ENCODE assay signal across 18 mouse cellular contexts in genomic region chr7:66743377-66743781, GRCm38 (mm10). TPM values are rescaled to one million over a fixed set of nuclear protein-coding genes. Genes with fewer than 3 reads are reported as not detected.
DNase-seq lines count a peak whose midpoint lies in the region; ATAC-seq and TF ChIP-seq lines count a peak whose summit lies in the region.
"Had no signal": no experiment of that assay in that cellular context is flagged by ENCODE, and none has a peak within 500 bp of the region (broad histone marks: within the 10 kb centered on the region; RNA-seq: fewer than 3 reads in every experiment).

Cers3 (plus strand) TSS chr7:66743504.

- ATAC-seq in hindbrain, embryonic 16.5 days: no peak
- ATAC-seq: CD4-positive, CD25-positive, alpha-beta regulatory T cell, adult 4 months; forebrain, embryonic 14.5 days; inflammation-experienced regulatory T-cells, adult 6 months had no signal

- DNase-seq in ZHBTc4 (ENCODE audit: low read depth, low spot score): peak; percentile 65
- DNase-seq in large intestine, adult 2 months (ENCODE audit: low read depth, low spot score): peak; percentile 27
- DNase-seq in lung, postnatal 36 days: peak; percentile 22
- DNase-seq in retina, postnatal 1 day: no peak
- DNase-seq in kidney, adult 18-20 months: no peak
- DNase-seq: cerebellum, adult 11-12 months; heart, postnatal 4 days; liver; right cerebral cortex, adult 18-20 months; thymus, postnatal 25 days had no signal

- no peak for TF ChIP-seq CTCF in C2C12 (IDR thresholded peaks at IDR 0.05; ENCODE audit: control insufficient read depth, insufficient read depth, insufficient read length)

- H3K9ac ChIP-seq in hindbrain, embryonic 16.5 days (ENCODE audit: low read depth, low read length): no peak within 1 kb of the TSS

- no peaks in the 10 kb centered on the region for H3K9me3 ChIP-seq in hindbrain, embryonic 16.5 days (ENCODE audit: control insufficient read depth, low read length)

- no peaks in the 10 kb centered on the region for H3K79me3 ChIP-seq in C2C12 (ENCODE audit: low read depth)

- H3K27me3 ChIP-seq in C2C12 (ENCODE audit: control insufficient read depth, insufficient read depth, insufficient read length): no peaks in the 10 kb centered on the region
- H3K27me3 ChIP-seq in hindbrain, embryonic 16.5 days (replicated peaks; ENCODE audit: control insufficient read depth, insufficient read depth, low read length): no peaks in the 10 kb centered on the region

- H3K27ac ChIP-seq in hindbrain, embryonic 16.5 days (ENCODE audit: low read depth, low read length): no peak within 1 kb of the TSS
- H3K27ac ChIP-seq: left cerebral cortex, adult 2 months had no signal

- WGBS in large intestine, adult 2 months: 36% methylated on average over 9 of the region's 9 CpGs
- 78% methylated on average over 9 of the region's 9 CpGs for WGBS in hindbrain, embryonic 16.5 days

- H3K79me2 ChIP-seq in C2C12 (ENCODE audit: control insufficient read depth, insufficient read depth): no peaks in the 10 kb centered on the region

- H3K36me3 ChIP-seq in C2C12 (ENCODE audit: control insufficient read depth, insufficient read depth): no peaks in the 10 kb centered on the region
- H3K36me3 ChIP-seq in hindbrain, embryonic 16.5 days (ENCODE audit: control insufficient read depth, insufficient read depth, low read length): no peaks in the 10 kb centered on the region

- no peak within 1 kb of the TSS for H3K4me2 ChIP-seq in hindbrain, embryonic 16.5 days (ENCODE audit: low read length)
- H3K4me2 ChIP-seq: heart, embryonic 11.5 days had no signal

- H3K4me1 ChIP-seq in hindbrain, embryonic 16.5 days (ENCODE audit: control insufficient read depth, insufficient read depth, low read depth, low read length): no peaks in the 10 kb centered on the region

- H3K4me3 ChIP-seq in C2C12 (ENCODE audit: insufficient read depth, poor library complexity, severe bottlenecking): no peak within 1 kb of the TSS
- H3K4me3 ChIP-seq in hindbrain, embryonic 16.5 days (ENCODE audit: low read length): no peak within 1 kb of the TSS
- H3K4me3 ChIP-seq: left cerebral cortex, adult 2 months had no signal

- no peak within 1 kb of the TSS for H3ac ChIP-seq in C2C12 (ENCODE audit: control insufficient read depth, insufficient read length, low read depth)

TF ChIP-seq in C2C12, 6 proteins besides CTCF, POLR2A, EP300 and RAD21:
- TF ChIP-seq MYOD1 (IDR thresholded peaks at IDR 0.05; ENCODE audit: control insufficient read depth, insufficient read length, low read depth): no peak
- TF ChIP-seq USF1 (IDR thresholded peaks at IDR 0.05; ENCODE audit: low read depth): peak; percentile 42
- no peak for TF ChIP-seq MAX (IDR thresholded peaks at IDR 0.05)

RNA-seq across cellular contexts. Expression of gene Cers3, which starts in this region (rescaled TPM):
- polyA plus RNA-seq in C2C12 (2012; fragmentation: generic; extraction: Trizol): 0.13 TPM
- 0.05 TPM in 1 of 2 replicates, not detected in the other for polyA plus RNA-seq in large intestine, adult 2 months (2012; rRNA removed)
- 0.40 and 0.46 TPM in 2 replicates for polyA plus RNA-seq in hindbrain, embryonic 16.5 days (2015; fragmentation: Nextera tagmentation; extraction: Ambion mirVana)
- polyA plus RNA-seq: CD4-positive, CD25-positive, alpha-beta regulatory T cell, adult 4 months; inflammation-experienced regulatory T-cells, adult 6 months; spleen, adult 2 months had no signal

Comparison
In these comparisons a context has a peak if more than half of its experiments do, and no peak if none do; other contexts are left out.
1. Peak in DNase-seq in large intestine, adult 2 months; RNA of the gene not detected or under 1 TPM.
2. DNase-seq: peak in ZHBTc4 (single experiment) and lung, postnatal 36 days (single experiment); none in retina, postnatal 1 day (single experiment) and kidney, adult 18-20 months (single experiment).